Mouse (Mus musculus) liver, adult 2 months (tissue): ENCODE results near the gene Cyp1a2.

Experiments
- CTCF ChIP-seq: fragments of 200-500 bp; IDR thresholded peaks from 2 replicates; pipeline ENCODE4 v1.5.1; 2011; ENCODE audit warnings: low read depth, low read length, control low read depth
- POLR2A ChIP-seq: fragments of 200-500 bp; IDR thresholded peaks from 2 replicates; pipeline ENCODE4 v1.6.1; 2011; ENCODE audit warnings: low read length, control low read depth; ENCODE audit not compliant: insufficient read depth; ENCODE audit errors: extremely low read depth

- no peak for TF ChIP-seq POLR2A
- TF ChIP-seq CTCF = no peak
Observed at GRCm38 (mm10) chr9:57724701-57725100, 41.2 kb upstream of the Cyp1a2 start.
